Mouse (Mus musculus) liver, adult 2 months (tissue): Measurements from ENCODE around the gene Atxn7. TPM values are rescaled to one million over a fixed set of nuclear protein-coding genes. Genes with fewer than 3 reads are reported as not detected.

Source experiments
- DNase-seq: peaks from one replicate; pipeline ENCODE4 v3.0.0-alpha.2; 2011; ENCODE audit warnings: low read depth, low spot score; ENCODE audit errors: extremely low read depth
- H3K27ac ChIP-seq: fragments of 200-500 bp; replicated peaks from 2 replicates; pipeline ENCODE4 v1.5.1; 2012; ENCODE audit warnings: low read depth, mild to moderate bottlenecking, control low read depth, inconsistent platforms, low read length; ENCODE audit not compliant: insufficient read depth
- H3K27me3 ChIP-seq: fragments of 200-500 bp; 2 replicates; pipeline ENCODE4 v1.6.1; 2012; ENCODE audit warnings: mild to moderate bottlenecking, moderate library complexity, low read length, inconsistent platforms; ENCODE audit not compliant: control insufficient read depth, insufficient read depth
- H3K36me3 ChIP-seq: fragments of 200-500 bp; 2 replicates; pipeline ENCODE4 v1.6.1; 2012; ENCODE audit warnings: low read length, inconsistent platforms; ENCODE audit not compliant: control insufficient read depth, insufficient read depth
- H3K4me1 ChIP-seq: fragments of 200-500 bp; 2 replicates; pipeline ENCODE4 v1.6.1; 2011; ENCODE audit warnings: low read length; ENCODE audit not compliant: control insufficient read depth, insufficient read depth
- H3K4me3 ChIP-seq: fragments of 200-500 bp; 2 replicates; pipeline ENCODE4 v1.5.1; 2011; ENCODE audit warnings: low read depth, mild to moderate bottlenecking, control low read depth, low read length, moderate library complexity; ENCODE audit not compliant: insufficient read depth
- H3K79me2 ChIP-seq: fragments of 200-500 bp; 2 replicates; pipeline ENCODE4 v1.6.1; 2012; ENCODE audit warnings: inconsistent platforms, mild to moderate bottlenecking, low read length, moderate library complexity; ENCODE audit not compliant: control insufficient read depth, insufficient read depth
- H3K9ac ChIP-seq: fragments of 200-500 bp; 2 replicates; pipeline ENCODE4 v1.6.1; 2012; ENCODE audit warnings: low read depth, mild to moderate bottlenecking, control low read depth, inconsistent platforms, low read length
- CTCF ChIP-seq: fragments of 200-500 bp; IDR thresholded peaks from 2 replicates; pipeline ENCODE4 v1.5.1; 2011; ENCODE audit warnings: low read depth, low read length, control low read depth
- POLR2A ChIP-seq: fragments of 200-500 bp; IDR thresholded peaks from 2 replicates; pipeline ENCODE4 v1.6.1; 2011; ENCODE audit warnings: low read length, control low read depth; ENCODE audit not compliant: insufficient read depth; ENCODE audit errors: extremely low read depth
- WGBS: fragments of 180-500 bp; shearing (Covaris S2); methylation state at CpG from one replicate; pipeline ENCODE4 v1.1.7; 2018; 5-methylcytosine and 5-hydroxymethylcytosine counted together
- polyA plus RNA-seq: library from polyadenylated mRNA; depleted of rRNA; stranded (reverse); fragments of >200 nt; gene quantifications from 2 replicates; pipeline ENCODE4 v1.2.3, GENCODE M21; 2012
- total RNA-seq: library from RNA; depleted of rRNA; stranded (reverse); fragments of >200 nt; gene quantifications from 2 replicates; pipeline ENCODE4 v1.2.3, GENCODE M21; 2014

The Atxn7 gene
- total and polyA plus RNA-seq, 2 experiments, result 13.2 to 16.8 TPM

DNA sequence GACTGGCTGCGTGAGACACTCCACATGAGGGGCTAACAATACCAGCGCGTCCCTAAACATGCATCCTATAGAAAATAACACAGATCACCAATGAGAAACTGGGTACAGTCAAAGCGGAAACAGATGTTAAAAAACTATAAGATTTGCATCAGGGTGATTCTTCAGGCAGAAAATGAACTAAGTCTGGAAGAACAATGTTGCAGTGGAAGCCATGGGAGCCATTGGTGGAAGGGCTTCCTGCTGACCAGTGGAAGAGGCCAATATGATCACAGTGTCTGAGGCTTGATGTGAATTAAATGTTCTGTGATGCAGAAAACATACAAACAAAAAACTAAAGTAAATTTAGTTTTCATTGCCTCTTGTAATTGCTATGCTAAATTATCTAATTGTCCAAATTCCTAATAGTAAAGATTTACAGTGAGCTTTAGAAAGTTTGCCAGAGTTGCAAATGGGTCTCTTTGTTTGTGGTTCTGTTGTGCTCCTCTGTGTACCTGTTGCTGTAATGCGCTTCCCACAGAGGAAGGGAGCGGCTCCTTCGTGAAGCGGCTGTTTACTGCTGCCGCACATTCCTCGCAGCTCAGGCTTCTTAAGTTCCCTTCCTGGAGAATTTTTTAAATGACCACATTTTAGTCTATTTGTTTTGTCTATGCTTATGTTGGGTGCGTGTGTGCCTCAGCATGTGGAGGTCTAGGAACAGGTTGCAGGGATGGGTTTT, 101.4 kb downstream of the Atxn7 start:
- WGBS, result 99% methylated on average over 11 of the region's 11 CpGs
- Histone ChIP-seq H3K4me3 (no peak overlapping the region), H3K79me2 (peaks cover 12% of the 10 kb centered on the region; the same call in 1 of the 2 replicates), H3K9ac (no peak overlapping the region), H3K27me3 (no peaks in the 10 kb centered on the region), H3K4me1 (peaks cover 17% of the 10 kb centered on the region), H3K36me3 (no peaks in the 10 kb centered on the region), H3K27ac (no peak overlapping the region)
- TF ChIP-seq POLR2A (no peak), CTCF (no peak)
- no peak for DNase-seq

DNA sequence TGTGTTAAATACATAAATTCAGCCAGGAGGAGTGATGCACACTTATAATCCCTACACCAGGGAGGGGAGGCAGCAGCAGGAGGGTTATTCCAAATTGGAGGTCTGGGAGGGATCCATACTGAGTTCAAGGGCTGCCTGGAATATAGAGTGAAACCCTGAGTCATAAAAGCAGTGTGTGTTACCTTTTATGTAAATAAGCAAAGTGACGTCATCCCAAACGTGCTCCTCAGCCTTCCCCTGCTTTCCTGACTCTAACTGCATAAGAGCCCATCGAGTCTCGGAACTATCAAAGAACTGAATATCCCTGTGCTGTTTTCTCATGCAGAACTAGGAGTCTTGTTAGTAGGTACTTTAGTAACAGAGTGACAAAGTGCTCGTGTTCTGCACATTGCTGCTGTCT, 102.1 kb downstream of the Atxn7 start:
- Histone ChIP-seq H3K79me2 (peaks cover 12% of the 10 kb centered on the region; the same call in 1 of the 2 replicates), H3K4me1 (peaks cover 19% of the 10 kb centered on the region), H3K27me3 (no peaks in the 10 kb centered on the region), H3K9ac (no peak overlapping the region), H3K4me3 (no peak overlapping the region), H3K36me3 (no peaks in the 10 kb centered on the region), H3K27ac (no peak overlapping the region)
- WGBS, result 66% methylated on average over 5 of the region's 5 CpGs
- TF ChIP-seq POLR2A (no peak), CTCF (no peak)
- DNase-seq, result no peak

DNA sequence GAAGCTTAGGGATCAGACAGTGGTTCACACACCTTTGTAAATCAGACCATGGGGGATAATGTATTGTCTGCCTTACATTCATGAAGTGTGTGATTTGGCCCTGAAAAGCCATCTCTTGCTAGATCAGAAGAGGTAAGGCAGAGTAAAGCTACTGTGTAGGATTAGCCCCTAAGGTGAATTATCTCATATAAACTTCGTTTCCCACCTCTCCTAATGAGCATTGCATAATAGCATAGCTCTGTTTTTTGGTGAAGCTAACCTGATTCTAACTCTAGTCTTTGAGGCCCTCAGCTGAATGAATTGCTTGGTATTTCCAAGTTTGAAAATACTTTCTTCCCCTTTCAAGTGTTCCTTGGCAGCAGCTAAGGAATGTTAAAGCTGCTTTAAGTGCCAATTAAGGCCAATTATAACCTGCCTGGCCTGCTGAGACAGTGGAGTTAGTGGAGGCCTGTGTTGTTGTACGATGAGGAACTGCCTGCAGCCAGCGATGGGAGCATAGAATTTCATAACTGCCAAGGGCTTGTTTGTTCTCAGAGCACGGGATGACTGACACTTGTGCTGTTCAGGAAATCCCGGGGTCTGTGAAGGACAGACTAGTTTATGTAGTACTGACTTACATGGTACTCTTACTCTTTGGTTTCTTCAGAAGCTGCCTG, 103.4 kb downstream of the Atxn7 start:
- DNase-seq, result peak; percentile 63
- 18% methylated on average over 5 of the region's 5 CpGs for WGBS
- Histone ChIP-seq H3K4me1 (peaks cover 27% of the 10 kb centered on the region), H3K9ac (peak overlapping the region; percentile 48; the same call in 1 of the 2 replicates), H3K4me3 (no peak overlapping the region), H3K79me2 (peaks cover 8% of the 10 kb centered on the region; the same call in 1 of the 2 replicates), H3K36me3 (no peaks in the 10 kb centered on the region), H3K27me3 (no peaks in the 10 kb centered on the region), H3K27ac (peak overlapping the region; percentile 4; the same call in 1 of the 2 replicates)
- TF ChIP-seq POLR2A, result no peak
- TF ChIP-seq CTCF, result no peak

DNA sequence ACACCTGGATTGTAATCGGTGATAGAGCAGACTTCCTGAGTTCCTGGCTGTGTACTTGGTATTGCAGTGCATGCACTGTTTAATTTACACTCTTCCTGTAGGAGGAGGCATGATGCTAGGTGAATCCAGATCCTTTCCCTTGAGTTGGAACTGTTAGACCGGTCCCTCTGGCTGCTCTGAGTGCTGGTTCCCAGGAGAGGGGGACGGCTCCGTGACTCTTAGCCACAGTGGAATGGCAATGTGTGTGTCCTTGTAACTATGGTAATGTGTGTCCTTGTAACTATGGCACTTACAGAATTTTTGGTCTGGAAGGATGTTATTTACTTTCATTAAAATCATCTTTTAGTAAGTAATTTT, 103.9 kb downstream of the Atxn7 start:
- Histone ChIP-seq H3K36me3 (no peaks in the 10 kb centered on the region), H3K4me3 (no peak overlapping the region), H3K4me1 (peaks cover 32% of the 10 kb centered on the region), H3K9ac (peak overlapping the region; percentile 48; the same call in 1 of the 2 replicates), H3K27ac (peak overlapping the region; percentile 37), H3K79me2 (peaks cover 5% of the 10 kb centered on the region; the same call in 1 of the 2 replicates), H3K27me3 (no peaks in the 10 kb centered on the region)
- no peak for DNase-seq
- TF ChIP-seq POLR2A, result no peak
- TF ChIP-seq CTCF, result no peak
- WGBS, result 31% methylated on average over 4 of the region's 4 CpGs

DNA sequence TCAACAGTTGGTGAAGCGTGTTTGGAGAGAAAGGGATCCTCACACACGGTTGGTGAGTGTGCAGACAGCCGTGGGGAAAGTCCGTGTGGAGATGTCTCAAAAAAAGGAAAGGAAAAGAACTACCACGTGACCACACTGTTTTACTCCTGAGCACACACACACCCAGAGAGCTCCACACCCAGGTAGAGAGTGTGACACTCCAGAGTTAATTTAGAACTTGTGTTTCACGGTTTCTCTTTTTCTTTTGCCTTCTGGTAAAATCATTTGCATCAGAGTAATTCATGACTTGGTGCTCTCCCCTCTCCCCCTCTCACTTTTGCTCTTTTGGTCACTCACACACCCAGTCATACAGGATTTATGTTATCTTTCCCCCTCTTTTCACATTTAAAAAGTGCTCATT, 105.0 kb downstream of the Atxn7 start:
- WGBS, result 46% methylated on average over 6 of the region's 6 CpGs
- DNase-seq, result peak; percentile 37
- Histone ChIP-seq H3K27me3 (no peaks in the 10 kb centered on the region), H3K4me3 (no peak overlapping the region), H3K79me2 (peaks cover 5% of the 10 kb centered on the region; the same call in 1 of the 2 replicates), H3K9ac (no peak overlapping the region), H3K4me1 (peaks cover 43% of the 10 kb centered on the region), H3K36me3 (no peaks in the 10 kb centered on the region; the same call in 1 of the 2 replicates), H3K27ac (peak overlapping the region; percentile 10)
- TF ChIP-seq POLR2A (no peak), CTCF (no peak)
